Mouse (Mus musculus) ES-Bruce4 (cell line): ENCODE measurements around the gene Wars2.

Experiments used
- CTCF ChIP-seq: IDR thresholded peaks from one replicate; pipeline ENCODE4 v1.8.1; 2011; ENCODE audit warnings: low read depth, low read length
- EP300 ChIP-seq: IDR thresholded peaks from 2 replicates; pipeline ENCODE4 v1.6.1; 2011; ENCODE audit warnings: low read depth, low read length; ENCODE audit not compliant: insufficient read depth
- POLR2A ChIP-seq: IDR thresholded peaks from one replicate; pipeline ENCODE4 v1.8.1; 2011; ENCODE audit warnings: low read length; ENCODE audit not compliant: insufficient read depth

- TF ChIP-seq POLR2A (no peak), CTCF (no peak), EP300 (no peak)
These were observed 97.8 kb downstream of the Wars2 start for GRCm38 (mm10) chr3:99238691-99239090.
